Mouse (Mus musculus) ES-E14 (cell line): ENCODE measurements at regions not wholly inside any gene's neighbourhood (a gene's known extent, or its start where the extent isn't known, plus 50 kb on each side); places are given as distances from the start of the nearest gene placed in this dataset.

Experiments used
- DNase-seq: peaks from one replicate; pipeline ENCODE4 v3.0.0-alpha.2; 2013; ENCODE audit warnings: low read depth, low spot score
- H3K27ac ChIP-seq: 2 replicates; pipeline ENCODE4 v1.5.1; 2012; ENCODE audit warnings: low read depth, mild to moderate bottlenecking, low read length, moderate library complexity, mixed read lengths; ENCODE audit not compliant: poor library complexity, insufficient read depth, severe bottlenecking
- H3K36me3 ChIP-seq: 2 replicates; pipeline ENCODE4 v1.6.1; 2012; ENCODE audit warnings: mild to moderate bottlenecking, low read length, moderate library complexity, mixed read lengths; ENCODE audit not compliant: control insufficient read depth, poor library complexity, insufficient read depth, severe bottlenecking
- H3K4me1 ChIP-seq, 2 experiments: fragments of 150-350 bp in 1 of 2; sonication (generic) in 1 of 2; 2 replicates each; pipeline ENCODE4 v1.6.1; 2012; ENCODE audit warnings: low read length in 2 of 2, mild to moderate bottlenecking in 1 of 2, mixed read lengths in 1 of 2; ENCODE audit not compliant: control insufficient read depth in 2 of 2, insufficient read depth in 2 of 2, poor library complexity in 1 of 2
- H3K4me3 ChIP-seq, 2 experiments: fragments of 150-350 bp in 1 of 2; sonication (generic) in 1 of 2; 2 replicates each; pipeline ENCODE4 v1.5.1; 2012; ENCODE audit warnings: low read length in 2 of 2, low read depth in 1 of 2, mild to moderate bottlenecking in 1 of 2, mixed read lengths in 1 of 2; ENCODE audit not compliant: insufficient read depth in 1 of 2, poor library complexity in 1 of 2, severe bottlenecking in 1 of 2
- H3K9ac ChIP-seq: 2 replicates; pipeline ENCODE4 v1.6.1; 2012; ENCODE audit warnings: low read depth, mild to moderate bottlenecking, low read length, mixed read lengths; ENCODE audit not compliant: poor library complexity, insufficient read depth, severe bottlenecking
- H3K9me3 ChIP-seq: fragments of 150-350 bp; sonication (generic); 2 replicates; pipeline ENCODE4 v1.6.1; 2012; ENCODE audit warnings: low read depth, mild to moderate bottlenecking, low read length; ENCODE audit not compliant: control insufficient read depth, insufficient read depth
- CHD2 ChIP-seq: IDR thresholded peaks from 2 replicates; pipeline ENCODE4 v1.6.1; 2014; ENCODE audit warnings: mild to moderate bottlenecking, low read depth, low read length, inconsistent platforms
- HCFC1 ChIP-seq: IDR thresholded peaks from 2 replicates; pipeline ENCODE4 v1.6.1; 2012; ENCODE audit warnings: low read length, inconsistent platforms, borderline replicate concordance; ENCODE audit not compliant: insufficient read depth
- MAFK ChIP-seq: IDR thresholded peaks from 2 replicates; pipeline ENCODE4 v1.6.1; 2014; ENCODE audit warnings: mild to moderate bottlenecking, low read depth, low read length, inconsistent platforms; ENCODE audit not compliant: insufficient read depth
- ZC3H11A ChIP-seq: IDR thresholded peaks from 2 replicates; pipeline ENCODE4 v1.6.1; 2012; ENCODE audit warnings: low read depth, mild to moderate bottlenecking, inconsistent platforms, low read length, borderline replicate concordance
- ZNF384 ChIP-seq: IDR thresholded peaks from 2 replicates; pipeline ENCODE4 v1.6.1; 2012; ENCODE audit warnings: low read depth, low read length, inconsistent platforms
- in situ Hi-C, 2 experiments: fragments of 600-800 bp; cut with MboI; formaldehyde crosslinking; loops; one replicate each; pipeline ENCODE4 v1.15.1; 2025; ENCODE audit warnings: low sequenced_read_pairs in 2 of 2, inconsistent platforms in 1 of 2; ENCODE audit not compliant: unreplicated experiment in 2 of 2

- Histone ChIP-seq H3K4me1 (no peaks in the 10 kb centered on the region), H3K9me3 (no peaks in the 10 kb centered on the region), H3K27ac (no peak overlapping the region), H3K9ac (no peak overlapping the region), H3K4me3 (no peak overlapping the region), H3K36me3 (no peaks in the 10 kb centered on the region)
- no peak for DNase-seq
- TF ChIP-seq CHD2 = no peak
- TF ChIP-seq MAFK = no peak
- no peak for TF ChIP-seq ZC3H11A
- no peak for TF ChIP-seq ZNF384
- no peak for TF ChIP-seq HCFC1
- in situ Hi-C loops = no loop called here
These were observed 166.9 kb upstream of the Chl1 start for GRCm38 (mm10) chr6:103343515-103343914.

- no peak for TF ChIP-seq ZC3H11A
- TF ChIP-seq CHD2 = no peak
- TF ChIP-seq MAFK = no peak
- no peak for TF ChIP-seq ZNF384
- TF ChIP-seq HCFC1 = no peak
- no peaks in the 10 kb centered on the region for H3K9me3 ChIP-seq
- no peak overlapping the region for H3K9ac ChIP-seq
- H3K27ac ChIP-seq = no peak overlapping the region
- in situ Hi-C loops = no loop called here
- no peaks in the 10 kb centered on the region for H3K4me1 ChIP-seq
- no peak overlapping the region for H3K4me3 ChIP-seq
- no peaks in the 10 kb centered on the region for H3K36me3 ChIP-seq
- no peak for DNase-seq
These were observed 166.0 kb upstream of the Chl1 start for GRCm38 (mm10) chr6:103344413-103344812.

GRCm38 (mm10) chr6:103345195-103345594 is 165.2 kb upstream of the Chl1 start:
- Histone ChIP-seq H3K9me3 (no peaks in the 10 kb centered on the region), H3K4me1 (no peaks in the 10 kb centered on the region), H3K36me3 (no peaks in the 10 kb centered on the region), H3K9ac (no peak overlapping the region), H3K27ac (no peak overlapping the region), H3K4me3 (no peak overlapping the region)
- TF ChIP-seq CHD2 (no peak), ZC3H11A (no peak), HCFC1 (no peak), MAFK (no peak), ZNF384 (no peak)
- in situ Hi-C loops = no loop called here
- no peak for DNase-seq

GRCm38 (mm10) chr6:103352405-103353124 is 157.8 kb upstream of the Chl1 start:
- Histone ChIP-seq H3K4me3 (no peak overlapping the region), H3K4me1 (no peaks in the 10 kb centered on the region), H3K9ac (no peak overlapping the region), H3K36me3 (no peaks in the 10 kb centered on the region), H3K27ac (no peak overlapping the region), H3K9me3 (no peaks in the 10 kb centered on the region)
- DNase-seq = no peak
- TF ChIP-seq MAFK (no peak), ZC3H11A (no peak), ZNF384 (no peak), HCFC1 (no peak), CHD2 (no peak)
- in situ Hi-C loops = no loop called here

- in situ Hi-C loops = no loop called here
- H3K4me1 ChIP-seq = no peaks in the 10 kb centered on the region
- H3K36me3 ChIP-seq = no peaks in the 10 kb centered on the region
- no peak for DNase-seq
- no peak overlapping the region for H3K27ac ChIP-seq
- no peak overlapping the region for H3K9ac ChIP-seq
- H3K4me3 ChIP-seq = no peak overlapping the region
- TF ChIP-seq ZNF384 (no peak), MAFK (no peak), CHD2 (no peak), ZC3H11A (no peak), HCFC1 (no peak)
- H3K9me3 ChIP-seq = no peaks in the 10 kb centered on the region
These were observed 157.0 kb upstream of the Chl1 start for GRCm38 (mm10) chr6:103353346-103353745.
